Mouse (Mus musculus) mature B cell (primary cell): ENCODE results near the gene Doxl2.
"Not testable (repeated sequence)": the region's sequence is repeated elsewhere in the genome, so short reads cannot be mapped to it uniquely, and the experiment has no call there.

ENCODE experiments used
- in situ Hi-C: fragments of 300-500 bp; cut with MboI; formaldehyde crosslinking; loops from 2 replicates; pipeline ENCODE4 v1.14.3; 2019

The Doxl2 gene

DNA sequence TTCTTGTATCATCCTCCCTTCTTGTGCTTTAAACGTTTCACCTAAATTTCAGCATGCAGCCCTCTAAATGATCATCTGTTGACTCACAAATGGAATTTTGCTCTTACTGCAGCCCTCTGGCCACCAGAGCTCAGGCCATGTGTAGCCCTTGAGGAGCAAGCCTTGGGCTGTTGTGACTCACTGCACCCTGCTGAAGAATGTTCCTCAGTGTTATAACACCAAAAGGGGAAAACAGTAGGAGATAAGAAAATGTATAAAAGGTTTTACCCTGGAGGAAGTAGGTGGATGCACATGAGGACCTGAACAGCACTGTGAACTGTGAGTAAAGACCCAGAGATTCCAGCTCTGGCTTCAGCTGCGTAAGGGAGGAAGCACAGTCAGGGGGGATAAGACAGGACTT is at the start of gene Doxl2:
Gene Doxl2, plus strand, starts transcription at position 301 of the 400 bp plus-strand sequence.
- in situ Hi-C loops: no loop called here

DNA sequence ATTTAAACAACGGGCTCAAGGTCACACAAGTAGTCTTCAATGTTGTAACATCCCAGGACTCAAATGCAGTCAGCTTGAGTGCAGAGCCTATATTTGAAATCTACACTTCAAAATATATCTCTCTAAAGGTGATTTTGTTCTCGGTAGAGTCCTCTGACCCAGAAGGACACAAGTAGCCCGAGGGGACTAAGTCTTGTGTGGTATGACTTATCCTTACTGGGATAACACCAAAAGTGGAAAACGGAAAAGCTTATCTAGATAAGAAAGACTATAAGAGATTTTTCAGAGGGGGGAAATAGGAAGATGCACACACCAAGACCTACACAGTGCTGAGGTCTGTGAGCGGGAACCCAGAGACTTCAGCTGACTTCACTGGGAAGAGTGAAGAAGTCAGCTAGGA is 45.2 kb upstream of the Doxl2 start, which contains the start of gene 1600015I10Rik:
Gene 1600015I10Rik, plus strand, starts transcription at position 301 of the 400 bp plus-strand sequence.
- in situ Hi-C loops: no loop called here

DNA sequence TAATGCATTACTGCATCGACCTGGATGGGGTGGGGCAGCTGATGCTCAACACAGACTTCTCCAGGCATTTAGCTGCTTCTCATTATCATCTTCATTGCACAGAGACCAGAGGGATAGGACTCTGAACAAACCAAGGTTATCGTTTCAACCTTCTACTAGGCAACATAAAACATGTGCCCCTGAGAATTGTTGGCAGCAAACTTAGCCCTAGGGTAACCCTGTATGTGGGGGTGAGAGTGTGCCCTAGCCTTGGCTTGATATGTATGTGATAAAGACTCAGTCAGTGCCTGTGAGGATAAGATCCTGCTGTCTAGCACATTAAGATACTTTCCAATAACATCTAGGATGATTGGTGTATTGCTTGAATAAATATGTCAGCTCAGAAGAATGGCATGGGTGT is 25.2 kb upstream of the Doxl2 start:
- in situ Hi-C loops: no loop called here

DNA sequence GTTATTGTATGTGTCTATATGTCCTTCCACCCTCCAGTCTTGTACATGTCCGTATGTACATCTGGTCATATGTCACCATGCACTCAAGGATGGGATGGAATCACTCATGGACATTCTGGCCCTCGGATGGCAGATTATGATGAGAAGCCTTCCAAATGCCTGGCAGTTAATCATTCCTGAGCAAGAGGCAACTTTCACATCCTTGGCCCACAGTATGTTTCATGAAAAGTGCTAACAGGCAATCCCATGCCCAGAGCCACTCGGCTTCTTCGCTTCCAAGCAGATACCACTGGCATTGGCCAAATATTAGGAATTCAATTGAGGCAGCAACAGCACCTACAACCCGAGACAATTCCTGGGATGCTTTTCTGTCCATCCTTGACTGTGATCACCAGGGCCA is 24.1 kb upstream of the Doxl2 start:
- in situ Hi-C loops: no loop called here

DNA sequence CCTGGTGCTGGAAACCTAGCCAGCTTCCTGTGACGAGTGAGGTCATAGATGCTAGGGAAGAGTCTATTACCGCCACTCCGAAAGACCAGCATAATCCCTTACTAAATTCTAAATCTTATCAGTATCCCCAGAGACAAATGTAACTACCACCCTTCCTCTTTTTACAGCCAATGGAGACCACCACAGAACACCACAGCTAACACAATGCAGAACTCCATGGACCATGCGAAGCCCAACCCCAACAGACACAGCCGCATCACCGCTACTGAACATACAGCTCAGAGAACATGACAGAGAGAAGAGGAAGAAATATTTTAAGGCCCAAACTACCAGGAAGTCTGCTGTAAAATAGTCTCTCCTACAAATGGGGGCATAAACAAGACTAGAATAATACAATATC is 23.1 kb upstream of the Doxl2 start:
- in situ Hi-C loops: no loop called here

DNA sequence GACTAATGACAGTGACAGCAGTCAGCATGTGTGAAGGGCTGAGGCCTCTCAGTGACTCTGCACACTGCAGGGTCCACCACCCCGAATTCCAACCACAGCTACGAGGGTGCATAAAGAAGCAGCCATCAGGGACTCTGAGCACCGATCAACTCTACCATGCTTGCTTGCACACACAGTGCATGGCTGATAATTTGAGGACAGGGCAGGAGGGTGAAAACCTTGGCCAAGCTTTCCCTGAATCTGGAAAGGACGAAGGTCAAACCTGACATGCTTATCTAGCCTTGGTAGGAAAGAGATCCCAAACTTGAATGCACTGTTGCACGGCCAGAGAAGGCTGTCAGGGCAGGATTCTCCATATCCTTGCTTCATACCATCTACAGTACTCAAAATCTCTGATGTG is 21.5 kb upstream of the Doxl2 start:
- in situ Hi-C loops: no loop called here

DNA sequence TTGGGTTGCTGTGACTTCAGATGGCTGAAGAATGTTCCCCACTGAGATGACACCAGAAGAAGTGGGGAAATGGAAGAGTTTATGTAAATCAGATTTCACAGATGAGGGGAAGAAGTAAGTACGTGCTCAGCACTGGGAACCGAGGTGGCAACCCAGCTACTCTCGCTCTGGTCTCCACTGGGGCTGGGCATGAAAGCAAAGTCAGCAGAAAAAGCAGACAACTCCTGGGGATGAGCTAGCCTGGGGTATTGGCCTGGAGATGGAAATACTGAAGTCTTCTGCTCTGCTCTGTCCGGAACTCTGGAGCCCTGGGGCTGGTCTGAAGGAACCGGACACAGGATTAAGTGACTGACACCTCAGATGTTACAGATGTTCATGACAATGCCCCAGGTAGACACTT is 20.6 kb upstream of the Doxl2 start:
- in situ Hi-C loops: no loop called here

DNA sequence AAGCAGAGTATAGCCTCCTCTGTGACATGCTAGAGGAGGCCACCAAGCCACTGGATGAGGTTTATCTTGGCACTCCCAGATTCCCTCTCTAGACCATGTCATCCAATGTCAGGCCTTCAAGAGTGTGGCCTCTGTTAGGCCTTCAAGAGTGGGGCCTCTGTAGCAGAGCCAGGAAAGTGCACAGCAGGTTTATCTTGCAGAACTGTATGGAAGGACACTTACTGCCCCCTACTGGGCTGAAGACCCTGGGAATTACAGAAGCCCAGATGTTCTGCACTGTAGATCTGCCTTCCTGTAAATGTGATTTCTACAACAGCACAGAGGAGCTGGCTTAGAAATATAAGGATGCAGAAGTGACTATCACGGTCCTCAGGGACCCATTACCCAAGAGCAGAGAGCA is 19.8 kb upstream of the Doxl2 start:
- in situ Hi-C loops: no loop called here

DNA sequence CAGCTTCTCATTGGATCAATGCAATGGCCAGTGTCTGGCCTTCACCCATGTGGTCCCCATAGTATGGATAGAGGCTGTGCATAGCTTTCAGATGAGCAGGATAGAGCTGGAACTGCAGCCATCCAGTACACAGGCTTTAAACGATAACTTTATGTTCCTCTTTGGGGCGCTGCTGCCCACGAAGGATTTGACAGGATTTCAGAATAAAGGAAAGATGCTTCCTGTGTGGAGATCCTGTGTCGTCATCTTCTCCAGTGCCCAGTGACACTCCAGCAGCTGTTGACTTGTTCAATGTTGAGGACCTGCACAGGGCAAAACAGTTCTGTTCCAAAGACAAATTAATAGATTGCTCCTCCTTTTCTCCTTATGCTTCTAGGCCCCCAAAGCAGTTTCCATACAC is 18.0 kb upstream of the Doxl2 start:
- in situ Hi-C loops: no loop called here

DNA sequence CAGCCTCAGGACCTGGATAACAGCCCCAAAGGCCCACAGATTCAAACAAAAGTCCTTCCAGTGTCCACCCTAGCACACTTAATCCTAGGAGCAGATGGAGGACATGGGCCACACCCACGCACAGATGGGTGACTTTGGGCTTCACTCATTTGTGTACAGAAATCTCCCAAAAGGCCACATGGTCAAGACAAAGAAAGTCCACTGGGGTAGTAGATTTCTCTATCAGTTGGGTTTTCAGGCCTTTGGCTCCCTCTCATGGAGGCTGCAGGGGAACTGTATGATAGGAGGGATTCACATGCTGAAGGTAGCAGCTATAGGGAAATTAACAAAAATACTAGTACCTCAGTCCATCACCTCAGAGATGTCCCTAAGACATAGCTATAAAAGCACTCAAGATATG is 16.7 kb upstream of the Doxl2 start:
- in situ Hi-C loops: no loop called here

DNA sequence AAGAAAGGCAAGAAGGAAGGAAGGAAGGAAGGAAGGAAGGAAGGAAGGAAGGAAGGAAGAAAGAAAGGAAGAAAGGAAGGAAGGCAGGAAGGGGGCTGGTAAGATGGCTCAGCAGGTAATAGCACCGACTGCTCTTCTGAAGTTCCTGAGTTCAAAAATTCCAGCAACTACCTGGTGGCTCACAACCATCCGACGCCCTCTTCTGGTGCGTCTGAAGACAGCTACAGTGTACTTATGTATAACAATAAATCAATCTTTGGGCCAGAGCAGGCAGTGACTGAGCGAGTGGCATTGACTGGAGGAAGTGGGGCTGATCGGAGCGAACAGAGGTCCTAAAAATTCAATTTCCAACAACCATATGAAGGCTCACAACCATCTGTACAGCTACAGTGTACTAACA is 15.6 kb upstream of the Doxl2 start:
- in situ Hi-C loops: not testable (repeated sequence)

DNA sequence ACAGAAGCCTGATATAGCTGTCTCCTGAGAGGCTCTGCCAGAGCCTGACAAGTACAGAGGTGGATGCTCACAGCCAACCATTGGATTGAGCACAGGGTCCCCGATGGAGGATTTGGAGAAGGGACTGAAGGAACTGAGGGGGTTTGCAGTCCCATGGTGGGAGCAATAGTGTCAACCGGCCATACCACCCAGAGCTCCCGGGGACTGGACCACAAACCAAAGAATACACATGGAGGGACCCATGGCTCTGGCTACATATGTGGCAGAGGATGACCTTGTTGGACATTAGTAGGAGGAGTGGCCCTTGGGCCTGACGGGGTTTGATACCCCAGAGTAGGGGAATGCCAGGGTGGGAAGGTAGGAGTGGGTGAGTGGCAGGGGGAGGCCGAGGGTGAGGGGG is 8.1 kb upstream of the Doxl2 start:
- in situ Hi-C loops: not testable (repeated sequence)

DNA sequence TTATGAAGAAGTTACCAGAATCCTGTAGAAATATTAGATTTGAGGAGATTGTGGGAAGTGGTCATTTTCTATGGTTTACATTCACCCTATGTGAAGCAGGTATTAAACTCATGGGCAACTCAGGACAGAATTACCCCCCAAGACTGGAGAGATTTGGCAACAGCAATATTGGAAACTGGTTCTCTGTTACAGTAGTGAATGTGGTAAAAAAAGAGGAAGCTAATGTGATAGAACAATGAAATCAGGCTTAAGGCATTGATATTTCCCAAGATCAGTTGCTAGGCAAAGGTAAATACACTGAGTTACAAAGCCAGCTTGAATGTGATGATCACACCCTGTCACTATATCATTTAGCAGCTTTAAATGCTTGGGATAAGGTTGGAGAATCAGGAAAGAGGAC is 6.9 kb upstream of the Doxl2 start:
- in situ Hi-C loops: no loop called here

DNA sequence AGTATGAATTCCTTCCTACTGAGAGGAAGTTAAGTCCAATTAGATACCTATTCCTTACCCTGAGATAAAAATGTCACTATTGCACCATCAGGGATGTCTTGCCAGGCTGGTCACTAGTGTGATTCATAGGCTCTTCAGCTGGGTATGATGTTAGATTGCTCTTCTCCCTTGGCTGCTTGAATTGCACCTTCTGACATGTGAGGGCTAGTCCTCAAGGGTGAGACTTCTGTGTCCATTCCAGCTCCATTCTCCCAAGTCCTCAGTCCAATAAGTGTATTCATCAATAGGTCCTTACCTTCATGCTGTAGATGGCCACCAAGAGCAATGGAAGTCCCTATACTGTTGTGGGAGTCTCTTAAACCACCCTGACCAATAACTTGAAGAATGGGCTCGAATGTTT is 4.9 kb downstream of the Doxl2 start:
- in situ Hi-C loops: no loop called here

DNA sequence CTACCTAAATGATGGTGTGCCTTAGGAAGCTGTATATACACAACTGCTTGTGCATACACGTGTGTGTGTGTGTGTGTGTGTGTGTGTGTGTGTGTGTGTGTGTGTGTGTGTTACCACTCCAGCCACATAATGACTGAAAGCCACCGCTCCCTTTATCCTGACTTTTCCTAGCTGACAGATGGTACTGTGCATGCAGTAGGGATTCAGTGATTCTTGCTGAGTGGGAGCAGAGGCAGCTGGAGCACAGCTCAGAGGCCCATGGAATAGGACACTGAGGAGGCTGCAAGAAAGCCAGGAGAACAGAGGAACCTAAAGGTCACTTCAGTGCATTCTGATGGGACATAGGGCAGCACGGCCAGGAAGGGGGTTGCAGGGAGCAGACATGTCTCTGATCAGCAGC is 7.5 kb downstream of the Doxl2 start:
- in situ Hi-C loops: no loop called here

DNA sequence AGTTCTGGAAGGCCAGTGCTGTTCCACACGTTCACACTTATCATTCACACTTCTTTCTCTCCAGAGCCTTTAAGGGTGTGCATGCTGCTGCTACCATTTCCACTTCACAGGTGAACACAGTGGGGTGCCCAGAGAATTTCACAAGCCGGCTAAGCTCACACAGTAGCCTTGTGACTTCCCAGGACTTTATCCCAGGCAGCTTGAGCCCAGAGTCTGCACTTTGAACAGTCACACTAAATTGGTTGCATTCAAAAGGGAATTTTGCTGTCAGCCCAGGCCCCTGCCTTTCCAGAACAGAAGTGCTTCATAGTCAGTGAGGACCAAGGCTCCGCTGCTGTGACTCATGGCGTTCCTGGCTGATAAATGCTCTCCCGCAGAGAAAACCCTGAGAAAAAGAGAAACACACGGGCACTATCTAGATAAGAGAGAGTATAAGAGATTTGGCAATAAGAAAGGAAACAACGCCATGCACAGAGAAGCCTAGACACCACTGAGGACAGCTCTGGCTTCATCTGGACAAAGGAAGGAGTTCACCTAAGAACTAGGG is 11.8 kb downstream of the Doxl2 start, which contains the start of gene Svs1:
Gene Svs1, plus strand, starts transcription at position 418 of the 547 bp plus-strand sequence.
- in situ Hi-C loops: no loop called here

DNA sequence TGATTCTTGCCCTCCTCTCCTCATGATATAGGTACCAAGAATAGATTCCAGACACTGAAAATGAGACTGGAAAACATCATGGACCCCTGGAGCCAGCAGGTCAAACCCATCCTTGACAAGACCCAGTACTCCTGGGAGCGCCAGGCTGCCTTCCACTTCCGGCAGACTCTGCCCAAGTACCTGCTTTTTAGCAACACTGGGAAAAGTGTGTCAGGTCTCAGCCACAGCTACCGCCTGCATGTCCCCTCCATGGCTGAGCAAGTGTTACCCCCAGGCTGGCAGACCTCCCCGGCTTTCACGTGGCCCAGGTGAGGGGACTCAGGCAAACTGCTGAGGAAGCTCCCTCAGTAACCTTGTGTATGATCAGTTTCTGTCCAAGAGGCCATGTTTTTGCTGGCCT is 15.2 kb downstream of the Doxl2 start:
- in situ Hi-C loops: no loop called here

DNA sequence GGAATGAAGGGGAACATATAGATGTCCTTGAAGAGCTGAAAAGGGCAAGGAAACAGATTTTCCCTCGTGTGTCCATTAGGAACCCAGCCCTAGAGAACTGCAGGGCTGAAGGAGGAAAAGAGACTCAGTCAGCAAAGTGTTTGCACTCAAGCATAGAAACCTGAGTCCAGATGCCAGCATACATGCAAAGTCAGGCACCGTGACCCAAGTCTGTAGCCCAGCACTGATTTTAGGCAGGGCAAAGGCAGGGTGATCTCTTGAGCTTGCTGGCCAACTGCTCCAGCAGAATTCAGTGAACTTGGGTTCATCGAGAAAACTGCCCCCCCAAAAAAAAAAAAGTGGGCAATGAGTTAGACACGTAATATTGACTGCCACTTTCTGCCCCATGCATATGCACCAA is 17.2 kb downstream of the Doxl2 start:
- in situ Hi-C loops: no loop called here

DNA sequence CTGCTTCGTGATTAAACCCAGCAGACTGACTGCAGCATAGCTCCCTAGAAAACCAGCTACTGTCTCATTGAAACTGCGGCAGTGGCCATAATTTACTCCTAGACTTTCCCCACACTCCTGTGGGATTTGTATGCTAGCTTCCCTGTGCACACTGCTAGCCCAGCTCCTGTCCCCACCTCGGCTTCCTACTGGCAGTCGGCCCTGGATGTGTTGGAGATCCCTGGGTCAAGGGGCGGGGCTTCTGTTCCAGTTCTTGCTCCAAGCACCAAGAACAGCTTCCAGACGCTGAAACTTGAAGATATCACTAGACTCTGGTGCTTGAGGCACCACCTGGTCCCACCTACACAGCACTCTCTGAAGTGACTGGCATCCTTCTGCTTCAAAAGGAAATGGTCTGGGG is 23.4 kb downstream of the Doxl2 start:
- in situ Hi-C loops: no loop called here

DNA sequence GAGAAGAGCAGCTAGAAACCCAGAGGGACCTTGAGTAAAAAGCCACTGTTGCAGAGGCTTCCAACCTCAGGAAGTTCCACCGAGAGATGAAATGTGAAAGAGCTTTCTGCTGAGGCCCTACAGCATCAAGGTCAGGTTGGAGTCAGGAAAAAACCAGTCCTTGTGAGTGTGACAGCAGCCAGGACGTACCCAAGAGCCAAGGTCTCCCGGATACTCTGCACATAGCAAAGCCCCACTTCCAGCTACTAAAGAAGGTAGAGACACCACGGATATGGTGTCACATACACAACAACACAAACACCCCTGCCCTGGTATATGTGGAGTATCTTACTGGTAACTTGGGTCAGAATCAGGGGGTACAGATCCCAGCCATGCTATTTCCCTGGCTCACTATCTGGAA is 24.0 kb downstream of the Doxl2 start:
- in situ Hi-C loops: no loop called here

DNA sequence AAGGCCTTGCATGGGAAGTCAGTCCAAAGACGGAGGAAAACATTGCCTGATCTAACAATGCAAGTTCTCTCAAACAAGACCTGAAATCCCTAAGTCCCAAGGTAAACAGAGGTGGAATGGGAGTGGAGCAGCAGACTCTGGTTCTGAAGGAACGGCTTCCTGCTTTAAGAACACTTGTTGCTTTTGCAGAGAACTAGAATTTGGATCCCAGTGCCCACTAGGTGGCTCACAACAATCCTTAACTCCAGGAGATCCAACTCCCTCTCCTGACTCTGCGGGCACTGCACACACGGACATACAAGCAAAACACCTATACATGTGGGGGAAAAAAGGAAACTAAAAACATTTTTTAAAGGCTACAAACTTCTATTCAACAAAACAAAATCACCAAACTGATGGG is 28.6 kb downstream of the Doxl2 start:
- in situ Hi-C loops: no loop called here

DNA sequence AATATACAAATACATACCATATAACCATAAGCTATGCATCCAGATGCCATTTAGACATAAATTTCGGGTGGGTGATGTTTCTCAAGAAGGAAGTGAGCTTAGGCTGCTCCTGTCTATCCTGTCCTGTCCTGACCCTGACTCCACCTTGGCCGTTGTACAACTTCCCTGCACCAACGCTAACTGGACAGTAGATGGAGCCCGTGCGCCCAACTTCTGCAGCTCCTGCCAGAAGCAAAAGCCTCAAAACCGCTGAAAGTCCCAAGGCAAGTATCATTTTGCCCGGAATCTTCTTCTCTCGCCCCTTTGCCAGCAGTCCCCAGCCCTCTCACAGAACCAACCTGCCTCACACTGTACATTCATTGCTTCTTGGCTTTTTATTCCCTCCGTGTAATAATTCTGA is 33.2 kb downstream of the Doxl2 start:
- in situ Hi-C loops: no loop called here

DNA sequence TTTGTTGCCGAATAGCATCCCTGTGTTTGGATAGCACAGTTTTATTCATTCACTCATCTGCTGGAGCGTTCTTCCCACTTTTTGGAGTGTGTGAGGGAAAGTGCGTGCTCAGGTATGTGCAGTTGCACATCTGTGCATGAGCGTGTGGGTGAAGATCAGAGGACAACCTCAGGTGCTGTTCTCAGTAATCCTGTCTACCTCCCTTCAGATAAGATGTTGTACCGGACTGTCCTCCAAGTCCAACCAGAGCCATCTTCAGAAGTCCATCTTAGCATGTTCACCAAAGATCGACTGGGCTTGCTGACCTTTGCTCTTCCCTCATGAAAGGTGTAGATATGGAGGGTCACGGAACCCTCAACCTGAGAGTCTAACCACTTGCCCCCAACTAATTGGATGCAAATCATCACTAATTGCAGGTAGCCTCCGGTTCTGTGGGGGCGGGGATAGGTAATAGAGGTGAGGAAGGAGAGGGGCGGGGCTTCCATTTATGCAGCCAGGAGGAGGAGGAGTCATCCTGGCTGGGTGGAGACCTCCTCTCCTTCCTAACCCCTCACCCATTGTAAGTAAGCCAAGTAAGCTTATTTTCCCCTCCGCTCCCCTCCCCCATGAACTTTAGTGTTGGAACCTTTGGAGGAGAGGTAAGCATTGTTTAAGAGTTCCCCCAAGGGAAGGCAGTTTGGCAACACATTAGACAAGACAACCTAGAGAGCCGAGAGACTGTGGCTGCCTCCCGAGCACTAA is 33.8 kb downstream of the Doxl2 start:
- in situ Hi-C loops: no loop called here

DNA sequence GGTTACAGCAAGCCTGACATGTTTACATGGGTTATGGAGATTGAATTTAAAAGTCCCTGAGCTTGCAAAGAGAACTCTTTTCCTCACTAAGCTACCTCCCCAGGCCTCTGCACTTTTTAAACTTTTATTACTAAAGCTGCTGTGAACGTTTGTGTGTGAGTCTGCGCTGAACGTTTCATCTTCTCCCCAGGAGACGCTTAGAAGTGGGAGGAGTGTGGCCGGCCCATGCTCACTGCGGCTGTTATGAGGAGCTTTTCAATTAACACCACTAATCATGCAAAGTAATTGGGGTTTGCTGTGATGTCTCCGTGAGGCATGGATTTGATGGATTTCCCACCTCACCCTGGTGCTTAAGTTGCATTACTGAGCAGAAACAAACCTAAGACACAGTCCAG is 34.4 kb downstream of the Doxl2 start:
- in situ Hi-C loops: no loop called here
